Mouse (Mus musculus) ovary, postnatal 14 days (tissue): Measurements from ENCODE around the gene Gjc1.
A peak's percentile ranks its signal among the peaks of the same experiment; 100 is the strongest.

Experiments used
- DNase-seq: peaks from one replicate; pipeline ENCODE4 v3.0.0; 2022; ENCODE audit warnings: low spot score

Gjc1 gene

DNA sequence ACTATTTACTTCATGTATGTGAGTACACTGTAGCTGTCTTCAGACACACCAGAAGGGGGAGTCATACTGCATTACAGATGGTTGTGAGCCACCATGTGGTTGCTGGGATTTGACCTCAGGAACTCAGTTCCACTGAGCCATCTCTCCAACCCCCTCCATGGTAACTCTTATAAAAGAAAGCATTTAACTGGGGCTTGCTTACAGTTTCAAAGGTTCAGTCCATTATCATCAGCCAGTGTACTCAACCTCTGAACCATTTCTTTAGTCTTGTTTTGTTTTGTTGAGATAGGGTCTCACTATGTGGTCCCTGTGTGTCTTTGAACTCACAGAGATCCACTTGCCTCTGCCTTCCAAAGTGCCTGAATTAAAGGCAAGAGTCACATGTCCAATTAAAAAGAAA, 4.6 kb downstream of the Gjc1 start:
- no peak for DNase-seq

DNA sequence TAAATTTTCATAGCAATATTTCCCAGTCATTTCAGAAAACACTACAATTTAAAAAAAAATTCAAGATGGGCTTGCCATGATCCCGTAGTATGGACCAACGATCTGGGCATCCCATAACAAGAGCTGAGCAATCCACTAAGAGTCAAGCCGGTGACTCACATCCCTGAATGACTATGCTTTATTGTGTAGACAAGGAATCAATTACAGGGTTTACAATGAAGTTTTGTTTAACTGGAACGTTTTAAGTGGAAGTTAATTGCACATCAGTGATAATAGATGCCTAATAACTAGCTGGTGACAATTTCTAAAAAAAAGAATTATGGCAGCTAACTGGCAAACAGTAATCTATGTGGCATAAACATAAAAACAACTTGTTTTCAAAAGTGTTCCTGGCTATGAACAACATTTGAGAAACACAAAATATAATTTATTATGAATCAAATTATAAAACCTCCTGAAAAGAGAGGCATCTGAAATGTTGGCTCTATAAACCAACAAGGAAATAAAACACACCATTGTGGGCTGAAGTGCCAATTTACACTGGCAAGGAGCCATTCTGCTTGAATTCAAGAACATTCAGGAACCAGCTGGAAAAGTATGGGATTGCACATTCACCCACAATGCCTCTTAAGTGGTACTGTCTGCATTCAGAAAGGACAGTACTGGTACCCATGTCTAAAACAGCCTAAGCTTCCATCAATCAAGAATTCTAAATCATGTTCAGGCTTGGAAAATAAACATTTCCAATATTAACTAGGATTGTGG, 8.6 kb downstream of the Gjc1 start:
- no peak for DNase-seq

- DNase-seq: no peak
These were observed 11.3 kb downstream of the Gjc1 start for GRCm38 (mm10) chr11:102808246-102808645.

DNA sequence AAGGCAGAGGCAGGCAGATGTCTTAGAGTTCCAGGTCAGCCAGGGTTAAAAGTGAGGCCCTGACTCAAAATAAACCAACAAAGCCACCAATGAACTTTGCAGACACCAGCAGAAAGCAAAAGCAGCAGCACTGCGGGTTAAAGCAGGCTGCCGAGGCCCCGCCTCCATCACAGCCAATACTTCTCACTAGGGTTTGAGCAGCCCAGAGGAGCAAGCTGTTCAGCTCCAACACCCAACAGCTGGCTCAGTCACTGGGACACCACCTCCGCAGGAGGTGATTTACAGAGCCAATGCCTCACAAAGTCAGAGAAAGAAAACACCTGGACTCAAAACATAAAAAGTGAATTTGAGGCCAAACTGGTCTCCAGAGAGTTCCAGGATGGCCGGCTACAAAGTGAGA, 16.0 kb downstream of the Gjc1 start:
- no peak for DNase-seq

- no peak for DNase-seq
These were observed 25.3 kb downstream of the Gjc1 start for GRCm38 (mm10) chr11:102794157-102794556.

- DNase-seq: no peak
These were observed 27.6 kb downstream of the Gjc1 start for GRCm38 (mm10) chr11:102791682-102792445.

GRCm38 (mm10) chr11:102787688-102788177, 31.8 kb downstream of the Gjc1 start:
- DNase-seq: no peak

DNA sequence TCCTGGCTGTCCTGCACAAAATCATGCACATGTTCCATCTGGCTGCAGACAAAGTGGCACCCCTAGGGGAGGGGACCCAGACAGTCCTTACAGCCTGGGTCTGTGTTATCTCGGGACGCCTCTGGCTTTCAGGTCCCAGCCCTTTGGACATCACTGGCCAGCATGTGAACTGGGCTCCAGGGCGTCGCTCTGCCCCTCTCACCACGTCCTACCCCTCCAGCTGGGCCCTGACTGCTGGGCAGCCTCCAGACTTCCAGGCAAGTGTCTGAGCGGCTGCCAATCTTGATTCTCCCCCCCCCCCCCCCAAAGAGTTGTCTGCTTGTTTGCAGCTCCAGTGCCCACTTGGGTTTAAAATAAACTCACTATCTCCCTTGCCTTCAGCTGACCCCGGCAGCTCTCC, 36.1 kb downstream of the Gjc1 start:
- DNase-seq: no peak

DNA sequence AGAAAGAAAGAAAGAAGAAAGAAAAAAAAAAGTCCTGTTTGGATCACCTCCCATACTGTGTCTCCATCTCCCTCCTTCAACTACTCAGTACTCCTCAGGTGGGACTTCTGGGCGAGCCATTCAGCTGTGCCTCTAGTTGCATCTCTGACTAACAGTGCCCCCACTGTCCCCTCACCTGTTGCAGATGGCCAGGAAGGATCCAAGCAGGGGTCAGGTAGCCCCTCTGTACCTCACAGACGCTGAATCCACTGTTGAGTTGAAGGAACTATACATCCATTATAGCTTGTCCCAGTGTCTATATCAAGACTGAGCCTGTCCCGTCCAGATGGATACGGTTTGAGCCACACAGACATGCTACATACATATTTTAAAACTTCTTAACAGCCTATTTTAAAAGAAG, 38.0 kb downstream of the Gjc1 start:
- DNase-seq: no peak

- no peak for DNase-seq
These were observed 38.5 kb downstream of the Gjc1 start for GRCm38 (mm10) chr11:102780986-102781351.

- DNase-seq: no peak
These were observed 39.1 kb downstream of the Gjc1 start for GRCm38 (mm10) chr11:102780271-102780985.

DNA sequence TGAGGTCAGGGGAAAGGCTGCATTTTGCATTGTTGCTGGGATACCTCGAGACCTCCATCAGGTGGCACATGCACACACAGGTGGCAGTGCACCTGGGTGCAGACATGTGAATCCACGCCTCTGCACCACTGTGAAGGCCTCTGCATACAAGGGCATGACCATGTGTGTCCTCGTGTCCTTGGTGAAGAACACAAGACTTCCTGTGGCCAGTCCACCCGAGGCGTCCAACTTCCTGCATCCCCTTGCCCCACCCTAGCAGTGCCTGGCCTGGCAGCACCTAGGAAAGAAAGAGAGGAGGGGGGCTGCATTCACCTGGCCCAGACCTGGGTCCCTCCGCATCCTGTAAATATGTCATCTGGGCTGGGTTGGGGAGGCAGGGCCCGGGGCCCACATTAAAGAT, 39.7 kb downstream of the Gjc1 start:
- no peak for DNase-seq

- no peak for DNase-seq
These were observed 40.3 kb downstream of the Gjc1 start for GRCm38 (mm10) chr11:102779081-102779638.

GRCm38 (mm10) chr11:102778597-102778996, 40.9 kb downstream of the Gjc1 start:
- no peak for DNase-seq

GRCm38 (mm10) chr11:102778165-102778564, 41.3 kb downstream of the Gjc1 start:
- no peak for DNase-seq

DNA sequence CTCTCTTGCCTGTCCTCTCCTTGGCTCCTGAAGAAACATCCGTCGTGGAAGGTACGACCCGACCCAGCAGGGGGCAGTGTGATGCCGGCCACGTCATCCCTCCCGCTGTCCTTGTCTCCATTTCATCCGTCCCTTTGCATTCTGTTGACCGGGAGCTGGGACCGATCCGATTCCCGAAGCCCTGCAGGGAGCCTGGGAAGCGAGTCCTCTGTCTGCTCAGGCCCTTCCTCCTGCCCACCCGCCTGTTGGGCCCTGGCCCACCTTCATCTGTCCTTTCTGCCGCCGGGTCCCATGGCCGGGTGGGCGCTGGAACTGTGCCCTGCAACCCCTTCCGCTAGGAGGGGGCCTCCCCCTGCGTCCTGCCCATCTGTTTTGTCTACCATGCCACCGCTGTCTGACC, 41.9 kb downstream of the Gjc1 start:
- DNase-seq: peak; percentile 70

DNA sequence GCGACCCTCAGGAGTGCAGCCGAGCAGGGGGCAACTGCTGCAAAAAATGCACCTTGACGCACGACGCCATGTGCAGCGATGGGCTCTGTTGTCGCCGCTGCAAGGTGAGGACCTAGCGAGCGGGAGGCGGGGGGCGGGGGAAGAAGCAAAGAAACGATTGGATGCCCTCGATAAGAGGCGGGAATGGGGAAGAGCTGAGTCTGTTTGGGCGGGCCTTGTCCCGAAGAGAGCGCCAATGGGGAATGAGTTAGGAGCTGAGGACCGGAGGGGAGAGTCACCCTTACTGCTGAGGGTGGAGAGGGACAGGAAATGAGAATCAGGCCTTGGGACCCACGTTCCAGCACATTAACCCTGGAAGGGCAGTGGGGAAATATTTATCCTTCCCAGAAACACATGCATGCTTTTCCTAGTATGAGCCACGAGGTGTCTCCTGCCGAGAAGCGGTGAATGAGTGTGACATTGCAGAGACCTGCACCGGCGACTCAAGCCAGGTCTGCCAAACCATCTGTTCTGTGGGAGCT, 44.8 kb downstream of the Gjc1 start:
- DNase-seq: peak; percentile 65

DNA sequence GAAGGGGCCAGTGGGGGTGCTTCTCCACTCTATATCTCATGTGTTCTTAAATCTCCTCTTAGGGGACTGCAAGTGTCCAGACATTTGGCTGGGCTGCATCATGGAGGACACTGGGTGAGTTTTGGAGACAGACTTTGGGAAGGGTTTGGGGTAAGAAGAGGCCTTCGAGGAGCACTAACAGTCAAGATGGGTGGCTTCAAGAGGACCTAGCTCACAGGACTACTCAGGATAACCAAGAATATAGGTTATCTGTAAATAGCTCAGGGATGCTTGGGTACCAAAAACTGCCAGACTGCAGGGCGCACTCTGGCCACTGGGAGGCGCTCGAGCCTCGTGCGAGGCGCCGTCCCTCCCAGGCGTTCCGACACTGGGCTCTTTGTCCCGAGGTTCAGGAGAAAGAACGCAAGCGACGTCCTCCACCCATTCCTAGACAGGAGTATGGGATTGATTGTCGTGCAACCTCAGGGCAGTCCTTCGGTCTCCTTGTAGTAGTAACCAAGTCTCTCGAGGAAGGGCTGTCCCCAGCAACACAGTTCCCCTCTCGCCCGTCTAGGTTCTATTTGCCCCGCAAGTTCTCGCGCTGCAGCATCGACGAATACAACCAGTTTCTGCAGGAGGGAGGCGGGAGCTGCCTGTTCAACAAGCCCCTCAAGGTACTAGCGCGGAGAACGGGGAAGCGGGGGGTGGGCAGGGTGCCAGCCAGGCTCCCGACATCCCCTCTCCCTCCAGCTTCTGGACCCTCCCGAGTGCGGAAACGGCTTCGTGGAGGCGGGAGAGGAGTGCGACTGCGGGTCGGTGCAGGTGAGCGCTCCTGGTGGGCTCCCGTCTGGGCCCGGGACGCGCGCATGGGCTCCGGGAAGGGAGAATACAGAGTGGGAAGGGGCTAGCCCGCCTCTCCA, 45.5 kb downstream of the Gjc1 start:
- DNase-seq: peak; percentile 85

DNA sequence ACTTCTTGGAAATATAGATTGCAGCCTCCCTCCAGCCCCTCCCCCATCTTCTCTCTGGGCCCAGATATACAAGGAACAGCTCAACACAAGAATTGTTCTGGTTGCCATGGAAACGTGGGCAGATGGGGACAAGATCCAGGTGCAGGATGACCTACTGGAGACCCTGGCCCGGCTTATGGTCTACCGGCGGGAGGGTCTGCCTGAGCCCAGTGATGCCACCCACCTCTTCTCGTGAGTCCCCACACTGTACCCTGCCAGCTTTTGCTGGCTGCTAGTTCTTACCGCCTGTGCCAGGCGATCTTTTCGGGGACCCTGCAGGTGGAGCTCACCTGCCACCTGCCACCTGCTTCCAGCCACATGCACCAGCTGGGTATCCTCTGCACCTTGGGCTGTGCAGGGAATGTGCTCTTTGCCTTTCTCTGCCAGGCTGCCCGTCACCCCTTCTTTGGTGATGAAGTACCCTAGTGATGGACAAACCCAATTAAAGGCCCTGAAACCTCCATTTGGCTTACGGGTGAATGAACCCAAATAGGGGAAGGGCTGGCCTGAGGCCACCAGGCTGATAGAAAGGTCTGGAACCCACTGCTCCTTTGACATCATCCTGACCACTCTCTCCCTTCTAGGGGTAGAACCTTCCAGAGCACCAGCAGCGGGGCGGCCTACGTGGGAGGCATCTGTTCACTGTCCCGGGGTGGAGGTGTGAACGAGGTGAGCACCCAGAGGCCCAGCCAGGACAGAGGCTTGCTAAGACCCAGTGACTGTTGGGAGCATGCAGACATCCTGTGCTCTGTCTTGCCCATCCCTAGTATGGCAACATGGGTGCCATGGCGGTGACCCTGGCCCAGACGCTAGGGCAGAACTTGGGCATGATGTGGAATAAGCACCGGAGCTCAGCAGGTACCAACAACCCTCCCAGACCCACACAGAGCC, 46.5 kb downstream of the Gjc1 start:
- DNase-seq: no peak
